Mouse (Mus musculus): ENCODE data around the gene Ywhag. TPM values are rescaled to one million over a fixed set of nuclear protein-coding genes. Genes with fewer than 3 reads are reported as not detected.

Ywhag gene
- polyA plus RNA-seq, 1 experiment from 2014 or later, result 193 TPM

- Histone ChIP-seq H3K9ac (replicated peaks; ENCODE audit: low read length) (peak overlapping the region; percentile 57), H3K4me2 (replicated peaks; ENCODE audit: low read depth, low read length) (peak overlapping the region; percentile 60)
Observed at GRCm38 (mm10) chr5:135877831-135878231, 56.6 kb downstream of the Ywhag start.

GRCm38 (mm10) chr5:135877180-135877579 lies 57.2 kb downstream of the Ywhag start:
- 16% methylated on average over 8 of the region's 8 CpGs for WGBS
- Histone ChIP-seq H3K27ac (ENCODE audit: low read length) (0 out of 2 replicates have a peak overlapping the region, but pooled peaks have one; percentile 20), H3K9ac (replicated peaks; ENCODE audit: low read length) (peak overlapping the region; percentile 57; the same call in 1 of the 2 replicates)

More at GRCm38 (mm10) chr5:135877831-135878231, 56.6 kb downstream of the Ywhag start:
- peak; percentile 42 for ATAC-seq (ENCODE audit: low FRiP score, low TSS enrichment)
- peak overlapping the region; percentile 20; the same call in 1 of the 2 replicates for H3K27ac ChIP-seq (ENCODE audit: low read length)
- peaks cover 12% of the 10 kb centered on the region for H3K4me1 ChIP-seq (ENCODE audit: insufficient read depth, low read length)
- 0% methylated on average over 16 of the region's 16 CpGs for WGBS
- H3K36me3 ChIP-seq (ENCODE audit: insufficient read depth, low read length), result no peaks in the 10 kb centered on the region
- H3K27me3 ChIP-seq (ENCODE audit: insufficient read depth, low read length), result no peaks in the 10 kb centered on the region; the same call in 1 of the 2 replicates
- peak overlapping the region; percentile 50 for H3K4me3 ChIP-seq (ENCODE audit: low read length)
- H3K9me3 ChIP-seq (ENCODE audit: low read length), result no peaks in the 10 kb centered on the region

GRCm38 (mm10) chr5:135873753-135874152 lies 60.7 kb downstream of the Ywhag start:
- Histone ChIP-seq H3K4me1 (ENCODE audit: insufficient read depth, low read length) (peaks cover 11% of the 10 kb centered on the region), H3K27me3 (ENCODE audit: insufficient read depth, low read length) (peaks cover 27% of the 10 kb centered on the region), H3K9me3 (ENCODE audit: low read length) (no peaks in the 10 kb centered on the region), H3K4me2 (replicated peaks; ENCODE audit: low read depth, low read length) (no peak overlapping the region), H3K9ac (replicated peaks; ENCODE audit: low read length) (no peak overlapping the region), H3K4me3 (ENCODE audit: low read length) (no peak overlapping the region), H3K27ac (ENCODE audit: low read length) (no peak overlapping the region), H3K36me3 (ENCODE audit: insufficient read depth, low read length) (no peaks in the 10 kb centered on the region)
- WGBS, result 62% methylated on average over 9 of the region's 9 CpGs
- no peak for ATAC-seq (ENCODE audit: low FRiP score, low TSS enrichment)

More at GRCm38 (mm10) chr5:135877180-135877579, 57.2 kb downstream of the Ywhag start:
- H3K27me3 ChIP-seq (ENCODE audit: insufficient read depth, low read length), result peaks cover 2% of the 10 kb centered on the region; the same call in 1 of the 2 replicates
- no peak for ATAC-seq (ENCODE audit: low FRiP score, low TSS enrichment)
- peak overlapping the region; percentile 60 for H3K4me2 ChIP-seq (replicated peaks; ENCODE audit: low read depth, low read length)
- H3K4me3 ChIP-seq (ENCODE audit: low read length), result peak overlapping the region; percentile 50
- peaks cover 12% of the 10 kb centered on the region for H3K4me1 ChIP-seq (ENCODE audit: insufficient read depth, low read length)
- no peaks in the 10 kb centered on the region for H3K9me3 ChIP-seq (ENCODE audit: low read length)
- H3K36me3 ChIP-seq (ENCODE audit: insufficient read depth, low read length), result no peaks in the 10 kb centered on the region

GRCm38 (mm10) chr5:135872996-135873395 lies 61.4 kb downstream of the Ywhag start:
- peaks cover 15% of the 10 kb centered on the region for H3K4me1 ChIP-seq (ENCODE audit: insufficient read depth, low read length)
- no peak for ATAC-seq (ENCODE audit: low FRiP score, low TSS enrichment)
- H3K27ac ChIP-seq (ENCODE audit: low read length), result no peak overlapping the region
- H3K36me3 ChIP-seq (ENCODE audit: insufficient read depth, low read length), result no peaks in the 10 kb centered on the region
- no peak overlapping the region for H3K9ac ChIP-seq (replicated peaks; ENCODE audit: low read length)
- no peaks in the 10 kb centered on the region for H3K9me3 ChIP-seq (ENCODE audit: low read length)
- H3K4me2 ChIP-seq (replicated peaks; ENCODE audit: low read depth, low read length), result no peak overlapping the region
- 17% methylated on average over 12 of the region's 16 CpGs for WGBS
- H3K27me3 ChIP-seq (ENCODE audit: insufficient read depth, low read length), result peaks cover 34% of the 10 kb centered on the region
- no peak overlapping the region for H3K4me3 ChIP-seq (ENCODE audit: low read length)

- Histone ChIP-seq H3K27me3 (ENCODE audit: insufficient read depth, low read length) (peaks cover 48% of the 10 kb centered on the region), H3K9ac (replicated peaks; ENCODE audit: low read length) (no peak overlapping the region), H3K9me3 (ENCODE audit: low read length) (no peaks in the 10 kb centered on the region), H3K4me2 (replicated peaks; ENCODE audit: low read depth, low read length) (no peak overlapping the region), H3K27ac (ENCODE audit: low read length) (no peak overlapping the region), H3K4me1 (ENCODE audit: insufficient read depth, low read length) (peaks cover 16% of the 10 kb centered on the region), H3K4me3 (ENCODE audit: low read length) (no peak overlapping the region), H3K36me3 (ENCODE audit: insufficient read depth, low read length) (no peaks in the 10 kb centered on the region)
- WGBS, result 89% methylated on average over 5 of the region's 5 CpGs
- ATAC-seq (ENCODE audit: low FRiP score, low TSS enrichment), result no peak
Observed at GRCm38 (mm10) chr5:135870505-135870904, 63.9 kb downstream of the Ywhag start.

GRCm38 (mm10) chr5:135869661-135870423 lies 64.6 kb downstream of the Ywhag start:
- Histone ChIP-seq H3K9ac (replicated peaks; ENCODE audit: low read length) (no peak overlapping the region), H3K36me3 (ENCODE audit: insufficient read depth, low read length) (no peaks in the 10 kb centered on the region), H3K4me3 (ENCODE audit: low read length) (no peak overlapping the region), H3K4me2 (replicated peaks; ENCODE audit: low read depth, low read length) (no peak overlapping the region), H3K27ac (ENCODE audit: low read length) (no peak overlapping the region), H3K9me3 (ENCODE audit: low read length) (no peaks in the 10 kb centered on the region), H3K27me3 (ENCODE audit: insufficient read depth, low read length) (peaks cover 48% of the 10 kb centered on the region), H3K4me1 (ENCODE audit: insufficient read depth, low read length) (peaks cover 16% of the 10 kb centered on the region)
- 68% methylated on average over 14 of the region's 14 CpGs for WGBS
- ATAC-seq (ENCODE audit: low FRiP score, low TSS enrichment), result no peak

- 2% methylated on average over 27 of the region's 27 CpGs for WGBS
- H3K4me2 ChIP-seq (replicated peaks; ENCODE audit: low read depth, low read length), result peak overlapping the region; percentile 93
- peak overlapping the region; percentile 55 for H3K4me3 ChIP-seq (ENCODE audit: low read length)
- H3K4me1 ChIP-seq (ENCODE audit: insufficient read depth, low read length), result peaks cover 16% of the 10 kb centered on the region
- no peak overlapping the region for H3K27ac ChIP-seq (ENCODE audit: low read length)
- no peaks in the 10 kb centered on the region for H3K36me3 ChIP-seq (ENCODE audit: insufficient read depth, low read length)
- 0 out of 2 replicates have a peak, but pooled peaks have one; percentile 37 for ATAC-seq (ENCODE audit: low FRiP score, low TSS enrichment)
- no peaks in the 10 kb centered on the region for H3K9me3 ChIP-seq (ENCODE audit: low read length)
- H3K27me3 ChIP-seq (ENCODE audit: insufficient read depth, low read length), result peaks cover 48% of the 10 kb centered on the region
- H3K9ac ChIP-seq (replicated peaks; ENCODE audit: low read length), result 0 out of 2 replicates have a peak overlapping the region, but pooled peaks have one; percentile 16
Observed at GRCm38 (mm10) chr5:135868653-135869052, 65.8 kb downstream of the Ywhag start.

- Histone ChIP-seq H3K27me3 (ENCODE audit: insufficient read depth, low read length) (peaks cover 48% of the 10 kb centered on the region), H3K9ac (replicated peaks; ENCODE audit: low read length) (peak overlapping the region; percentile 64), H3K9me3 (ENCODE audit: low read length) (no peaks in the 10 kb centered on the region), H3K4me3 (ENCODE audit: low read length) (peak overlapping the region; percentile 55), H3K4me1 (ENCODE audit: insufficient read depth, low read length) (peaks cover 16% of the 10 kb centered on the region), H3K4me2 (replicated peaks; ENCODE audit: low read depth, low read length) (peak overlapping the region; percentile 93), H3K36me3 (ENCODE audit: insufficient read depth, low read length) (no peaks in the 10 kb centered on the region), H3K27ac (ENCODE audit: low read length) (no peak overlapping the region)
- peak; percentile 57 for ATAC-seq (ENCODE audit: low FRiP score, low TSS enrichment)
- WGBS, result 1% methylated on average over 78 of the region's 89 CpGs
Observed at GRCm38 (mm10) chr5:135867637-135868593, 66.5 kb downstream of the Ywhag start.

GRCm38 (mm10) chr5:135866662-135867061 lies 67.8 kb downstream of the Ywhag start:
- Histone ChIP-seq H3K9me3 (ENCODE audit: low read length) (no peaks in the 10 kb centered on the region), H3K4me1 (ENCODE audit: insufficient read depth, low read length) (peaks cover 16% of the 10 kb centered on the region), H3K9ac (replicated peaks; ENCODE audit: low read length) (no peak overlapping the region), H3K27me3 (ENCODE audit: insufficient read depth, low read length) (peaks cover 49% of the 10 kb centered on the region), H3K4me3 (ENCODE audit: low read length) (no peak overlapping the region), H3K27ac (ENCODE audit: low read length) (no peak overlapping the region), H3K36me3 (ENCODE audit: insufficient read depth, low read length) (no peaks in the 10 kb centered on the region), H3K4me2 (replicated peaks; ENCODE audit: low read depth, low read length) (no peak overlapping the region)
- 28% methylated on average over 8 of the region's 8 CpGs for WGBS
- no peak for ATAC-seq (ENCODE audit: low FRiP score, low TSS enrichment)
